Mouse (Mus musculus) small intestine, adult 2 months (tissue): ENCODE results near the gene Arl14ep.

Experiments
- CTCF ChIP-seq: fragments of 200-500 bp; IDR thresholded peaks from 2 replicates; pipeline ENCODE4 v1.5.1; 2012; ENCODE audit warnings: low read depth, mild to moderate bottlenecking, control low read depth, inconsistent platforms, low read length, moderate library complexity, mixed read lengths; ENCODE audit not compliant: insufficient replicate concordance, insufficient read length; ENCODE audit errors: extremely low read depth
- POLR2A ChIP-seq: fragments of 200-500 bp; IDR thresholded peaks from 2 replicates; pipeline ENCODE4 v1.6.1; 2012; ENCODE audit warnings: low read depth, mild to moderate bottlenecking, control low read depth, inconsistent platforms, low read length, moderate library complexity

DNA sequence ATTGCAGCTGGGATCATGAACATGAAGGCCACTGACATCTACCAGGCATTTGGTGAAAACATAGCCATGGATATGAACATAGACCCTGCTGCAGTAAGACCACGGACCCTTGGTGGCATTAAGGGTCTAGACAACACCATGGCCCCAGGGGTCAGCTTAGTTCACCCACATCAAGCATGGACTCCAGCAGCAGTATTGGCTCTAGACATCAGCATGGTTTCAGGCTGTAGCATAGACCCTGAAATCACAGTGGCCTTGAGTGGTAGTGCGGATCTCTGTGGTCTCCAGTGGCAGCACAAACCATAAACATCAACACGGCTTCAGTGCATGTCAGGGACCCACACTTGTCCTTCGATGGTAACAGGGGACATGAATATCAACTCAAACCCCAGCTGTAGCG, 48.5 kb upstream of the Arl14ep start:
- TF ChIP-seq CTCF (no peak), POLR2A (no peak)
